Mouse (Mus musculus) adrenal gland, postnatal 14 days (tissue): ENCODE measurements around the gene Btbd11. TPM values are rescaled to one million over a fixed set of nuclear protein-coding genes. Genes with fewer than 3 reads are reported as not detected.

ENCODE experiments used
- DNase-seq: peaks from one replicate; pipeline ENCODE4 v3.0.0; 2021; ENCODE audit warnings: mixed read lengths
- long read RNA-seq, 2 experiments: library from polyadenylated mRNA; stranded (forward); transcript quantifications; one replicate each; pipeline ENCODE4 v2.0.0; 2021
- total RNA-seq: library from RNA; stranded (reverse); gene quantifications from 2 replicates; pipeline ENCODE4 v1.2.3, GENCODE M21; 2021

Btbd11 gene
- total RNA-seq, result 3.9 and 5.9 TPM in 2 replicates
- long read RNA-seq, experiment 1, full-length matches to known transcripts, result 2 of 3 reads
- long read RNA-seq, experiment 1, partial matches to known transcripts, result 0 of 3 reads
- long read RNA-seq, experiment 1, other reads (novel, unspliced or antisense), result 1 of 3 reads
- long read RNA-seq, experiment 2, full-length matches to known transcripts, result 1 of 1 reads
- long read RNA-seq, experiment 2, partial matches to known transcripts, result 0 of 1 reads
- long read RNA-seq, experiment 2, other reads (novel, unspliced or antisense), result 0 of 1 reads

DNA sequence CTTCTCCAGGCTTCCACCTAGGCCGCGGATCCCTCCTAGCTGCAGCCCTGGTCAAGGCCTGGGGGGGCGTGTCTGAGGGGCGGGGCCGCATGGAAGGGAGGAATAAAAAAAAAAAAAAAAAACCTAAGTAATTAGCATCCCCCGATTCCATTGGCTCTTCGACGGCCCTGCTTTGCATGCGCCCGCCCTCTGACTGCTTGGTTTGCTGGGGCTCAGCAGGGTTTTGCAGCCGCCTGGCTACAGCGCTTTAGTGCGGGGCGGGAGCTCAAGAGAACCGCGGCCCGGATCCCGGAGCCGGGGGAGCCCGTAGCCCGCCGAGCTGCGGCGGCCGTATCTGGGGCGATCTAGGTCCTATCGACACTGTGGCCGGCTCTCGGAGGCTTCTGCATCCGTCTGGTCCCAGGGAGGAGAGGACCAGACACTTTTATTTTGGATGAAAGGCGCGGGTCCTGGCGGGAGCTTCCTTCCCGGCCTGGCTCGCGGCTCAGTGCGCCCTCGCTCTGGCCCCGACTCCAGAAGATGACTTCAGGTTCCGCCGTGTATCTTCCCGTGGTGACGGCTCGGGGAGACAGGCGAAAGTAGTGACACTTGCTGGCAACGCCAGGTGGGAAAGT, at the start of gene Btbd11:
Gene Btbd11, plus strand, starts transcription at position 210 of the 614 bp plus-strand sequence.
- DNase-seq, result peak; percentile 96

DNA sequence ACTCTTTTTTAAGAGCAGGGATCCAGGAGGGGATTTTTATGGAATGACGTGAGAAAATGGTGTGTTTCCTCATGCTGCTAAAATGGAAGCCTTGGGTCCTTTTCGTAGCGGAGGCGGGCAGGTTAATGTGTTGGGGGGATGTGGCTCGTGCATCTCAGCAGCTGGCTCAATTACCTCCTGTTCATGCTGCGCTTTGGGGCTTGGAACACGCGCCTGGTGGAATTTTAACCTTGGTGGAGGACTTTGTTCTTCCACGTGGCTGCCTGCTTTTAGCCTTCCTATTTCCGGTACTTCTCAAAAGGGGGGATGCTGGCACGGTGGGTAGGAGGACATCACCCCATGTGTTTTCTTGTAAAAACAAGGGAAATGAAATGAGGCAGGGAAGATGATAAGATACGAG, 47.9 kb upstream of the Btbd11 start:
- DNase-seq, result no peak

GRCm38 (mm10) chr10:85341867-85342266, 44.7 kb upstream of the Btbd11 start:
- DNase-seq, result no peak

GRCm38 (mm10) chr10:85347171-85347570, 39.4 kb upstream of the Btbd11 start:
- DNase-seq, result no peak

GRCm38 (mm10) chr10:85352505-85352904, 34.1 kb upstream of the Btbd11 start:
- no peak for DNase-seq

GRCm38 (mm10) chr10:85354270-85354669, 32.3 kb upstream of the Btbd11 start:
- no peak for DNase-seq

DNA sequence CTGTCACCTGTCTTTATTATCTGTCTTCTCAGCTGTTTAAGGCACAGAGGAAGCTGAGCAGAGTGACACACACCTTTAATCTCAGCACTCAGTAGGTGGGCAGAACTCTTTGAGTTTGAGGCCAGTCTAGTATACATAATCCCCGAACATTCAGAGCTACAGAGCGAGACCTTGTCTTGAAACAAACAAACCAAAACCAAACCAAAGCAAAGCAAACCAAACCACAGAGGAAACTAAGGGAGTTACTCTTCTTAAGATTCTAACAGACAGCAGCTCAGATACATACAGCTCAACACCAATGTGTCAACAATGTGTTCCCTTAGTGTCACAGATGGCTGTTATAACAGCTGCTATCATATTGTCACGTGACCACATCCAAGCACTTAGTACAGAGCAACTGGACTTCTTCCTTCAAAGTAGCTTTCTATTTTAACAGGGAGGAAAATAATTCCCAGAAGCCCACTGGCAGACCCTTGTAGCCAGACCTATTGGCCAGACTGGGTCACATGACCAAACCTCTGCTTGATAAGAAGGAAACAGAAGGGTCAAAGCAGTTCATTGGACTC, 27.0 kb upstream of the Btbd11 start:
- DNase-seq, result no peak

- no peak for DNase-seq
Observed at GRCm38 (mm10) chr10:85362766-85363442, 23.7 kb upstream of the Btbd11 start.

GRCm38 (mm10) chr10:85366876-85367275, 19.7 kb upstream of the Btbd11 start:
- DNase-seq, result no peak

DNA sequence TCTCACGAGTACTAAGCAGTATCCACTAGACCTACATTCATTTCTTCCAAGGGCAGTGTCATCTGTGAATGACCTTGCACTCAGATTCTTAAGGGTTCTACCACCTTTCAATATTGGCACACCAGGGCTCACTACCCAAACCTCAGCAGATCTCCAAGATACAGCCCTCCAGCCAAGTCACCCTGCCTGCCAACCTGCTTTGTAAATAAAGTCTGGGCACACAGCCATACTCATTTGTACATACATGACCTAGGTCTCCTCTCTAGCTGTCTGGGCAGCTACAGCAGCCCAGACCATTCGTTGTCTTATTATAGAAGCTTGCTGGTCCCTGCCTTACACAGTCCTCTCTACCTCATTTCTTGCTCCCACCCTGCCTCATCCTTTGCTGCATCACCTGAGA, 15.3 kb upstream of the Btbd11 start:
- peak; percentile 34 for DNase-seq

DNA sequence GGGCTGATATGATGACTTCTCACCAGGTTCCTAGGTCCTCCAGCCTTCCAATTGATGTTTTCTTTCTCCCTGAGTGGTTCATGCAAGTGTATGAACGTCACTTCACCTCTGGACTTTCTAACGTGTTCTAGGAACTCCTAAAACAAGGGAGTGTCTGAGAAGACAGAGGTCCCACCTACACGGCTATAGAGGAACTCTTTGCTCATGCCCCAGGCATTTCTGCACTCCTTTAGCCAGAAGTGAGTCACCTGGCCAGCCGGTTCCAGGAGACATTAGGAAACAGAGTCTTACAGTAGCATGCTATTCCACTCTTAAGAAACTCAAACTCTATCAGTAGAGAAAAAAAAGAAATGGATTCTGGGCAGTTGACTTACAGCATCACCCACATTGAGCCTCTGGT, 14.5 kb upstream of the Btbd11 start:
- no peak for DNase-seq

- no peak for DNase-seq
Observed at GRCm38 (mm10) chr10:85378972-85379371, 7.6 kb upstream of the Btbd11 start.

- no peak for DNase-seq
Observed at GRCm38 (mm10) chr10:85382981-85383380, 3.6 kb upstream of the Btbd11 start.

- peak; percentile 71 for DNase-seq
Observed at GRCm38 (mm10) chr10:85387219-85388070, 831 bp downstream of the Btbd11 start.

- peak; percentile 17 for DNase-seq
Observed at GRCm38 (mm10) chr10:85388071-85388750, 1.6 kb downstream of the Btbd11 start.

GRCm38 (mm10) chr10:85388751-85389115, 2.1 kb downstream of the Btbd11 start:
- peak; percentile 69 for DNase-seq

DNA sequence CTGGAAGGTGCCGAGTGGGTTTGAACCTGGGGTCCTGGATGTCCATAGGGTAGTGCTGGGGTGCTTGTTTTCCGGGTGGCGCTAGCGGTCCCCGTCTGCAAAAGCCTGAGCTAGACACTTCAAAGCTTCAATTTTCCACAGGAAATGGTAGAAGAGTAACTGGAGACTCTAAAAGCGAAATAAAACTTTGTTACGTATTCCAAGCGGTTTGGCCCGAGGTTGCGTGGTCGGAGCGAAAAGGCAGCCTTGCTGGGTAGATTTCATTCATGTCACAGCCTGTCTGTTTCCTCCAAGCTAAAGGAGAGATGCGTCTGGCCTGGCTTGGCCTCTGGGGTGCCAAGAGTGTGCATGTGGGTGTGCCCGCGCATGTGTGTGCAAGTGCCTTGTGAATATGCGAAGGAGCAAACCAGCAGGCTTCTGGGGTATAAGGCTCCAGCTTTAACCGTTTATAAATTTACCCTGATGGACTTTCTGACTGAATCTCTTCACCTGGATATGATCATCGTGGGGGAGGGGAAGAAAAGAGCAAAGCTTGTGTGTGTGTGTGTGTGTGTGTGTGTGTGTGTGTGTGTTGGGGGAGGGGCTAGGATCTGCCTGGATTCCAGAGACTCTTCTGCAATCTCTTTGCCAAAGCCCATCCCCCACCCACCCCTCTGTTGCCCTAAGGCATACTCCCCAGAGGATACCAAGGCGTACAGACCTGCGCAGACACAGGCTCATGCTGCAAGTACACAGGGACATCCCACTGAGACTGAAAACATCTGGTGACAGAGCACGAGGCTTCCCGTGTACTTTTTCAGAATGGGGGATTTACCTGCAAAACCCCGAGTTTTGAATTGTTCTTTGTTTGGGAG, 2.9 kb downstream of the Btbd11 start:
- DNase-seq, result no peak

DNA sequence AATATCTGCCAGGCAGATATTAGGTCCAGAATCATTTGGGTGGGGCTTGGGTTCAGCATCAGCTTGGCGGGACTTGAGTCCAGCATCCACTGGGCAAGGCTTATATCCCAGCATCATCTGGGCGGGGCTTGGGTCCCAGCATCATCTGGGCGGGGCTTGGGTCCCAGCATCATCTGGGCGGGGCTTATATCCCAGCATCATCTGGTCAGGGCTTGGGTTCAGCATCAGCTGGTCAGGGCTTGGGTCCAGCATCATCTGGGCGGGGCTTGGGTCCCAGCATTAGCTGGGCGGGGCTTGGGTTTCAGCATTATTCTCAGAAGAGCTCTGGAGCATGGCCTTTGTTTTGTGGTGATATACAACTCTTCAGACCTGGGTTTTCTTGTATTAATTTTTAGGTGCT, 6.4 kb downstream of the Btbd11 start:
- DNase-seq, result no peak

- no peak for DNase-seq
Observed at GRCm38 (mm10) chr10:85394558-85394957, 7.9 kb downstream of the Btbd11 start.

GRCm38 (mm10) chr10:85411120-85411519, 24.5 kb downstream of the Btbd11 start:
- DNase-seq, result no peak
